Mouse (Mus musculus): ENCODE data around the gene Olfr307. TPM values are rescaled to one million over a fixed set of nuclear protein-coding genes. Genes with fewer than 3 reads are reported as not detected.
"Not testable (repeated sequence)": the region's sequence is repeated elsewhere in the genome, so short reads cannot be mapped to it uniquely, and the experiment has no call there.

Olfr307 gene
- not detected in 3 replicates for total RNA-seq (2017)

DNA sequence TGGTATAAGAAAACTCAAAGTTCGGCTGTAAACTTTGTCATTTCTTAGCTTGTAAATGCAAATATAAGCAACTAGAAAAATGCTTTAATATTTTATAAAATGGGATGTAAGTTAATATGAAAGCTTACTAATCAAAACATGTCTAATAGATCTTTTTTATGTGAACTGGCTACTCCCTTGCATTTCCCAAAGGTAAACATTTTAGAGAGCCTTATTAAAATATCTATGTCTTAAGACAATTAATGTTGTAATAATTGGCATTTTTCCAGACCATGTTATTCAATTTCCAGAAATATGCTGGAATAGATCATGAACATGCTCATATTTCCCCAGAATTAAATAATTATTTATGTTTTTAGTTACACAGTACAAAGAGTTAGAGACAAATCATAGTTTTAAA lies at the start of gene Olfr307:
Olfr307 (minus strand) TSS at position 101 of the 400 bp plus-strand sequence.
- ATAC-seq (replicated peaks; ENCODE audit: insufficient number of reproducible peaks, low FRiP score, low TSS enrichment, poor library complexity, severe bottlenecking): no peak

DNA sequence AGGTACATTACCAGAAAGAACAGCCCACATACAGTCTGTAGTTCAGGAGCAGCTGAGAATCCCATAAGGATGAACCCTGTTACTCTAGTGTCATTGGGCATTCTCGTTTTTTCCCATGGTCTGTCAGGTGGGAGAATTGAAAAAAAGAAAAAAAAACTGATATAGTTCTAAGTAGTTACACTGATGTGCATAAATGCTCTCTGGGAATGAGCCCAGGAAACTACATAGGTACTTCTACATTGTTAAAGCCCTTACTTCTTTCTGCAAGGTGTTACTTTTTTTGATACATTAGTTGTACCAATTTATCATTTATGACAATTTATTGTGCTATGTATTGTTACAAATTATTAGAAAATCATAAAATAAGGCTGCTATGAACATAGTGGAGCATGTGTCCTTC lies 49.2 kb upstream of the Olfr307 start, which contains the start of gene Olfr304:
Olfr304 (minus strand) TSS at position 101 of the 400 bp plus-strand sequence.
- ATAC-seq (replicated peaks; ENCODE audit: insufficient number of reproducible peaks, low FRiP score, low TSS enrichment, poor library complexity, severe bottlenecking): no peak

DNA sequence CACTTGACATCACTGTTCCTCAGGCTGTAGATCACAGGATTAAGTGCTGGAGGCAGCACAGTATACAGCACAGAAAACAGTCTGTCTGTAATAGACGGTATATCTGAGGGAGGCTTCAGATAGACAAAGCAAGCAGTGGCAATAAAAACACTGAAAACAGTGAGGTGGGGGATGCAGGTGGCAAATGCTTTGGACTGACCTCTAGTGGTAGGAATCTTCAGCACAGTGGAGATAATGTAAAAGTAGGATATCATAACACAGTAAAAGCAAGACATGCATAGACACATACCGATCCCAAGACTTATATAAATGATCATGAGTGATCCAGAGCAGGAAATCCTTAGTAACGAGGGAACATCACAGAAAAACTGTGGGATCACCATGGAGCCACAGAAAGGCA lies 48.4 kb upstream of the Olfr307 start:
- no peak for ATAC-seq (replicated peaks; ENCODE audit: insufficient number of reproducible peaks, low FRiP score, low TSS enrichment, poor library complexity, severe bottlenecking)

DNA sequence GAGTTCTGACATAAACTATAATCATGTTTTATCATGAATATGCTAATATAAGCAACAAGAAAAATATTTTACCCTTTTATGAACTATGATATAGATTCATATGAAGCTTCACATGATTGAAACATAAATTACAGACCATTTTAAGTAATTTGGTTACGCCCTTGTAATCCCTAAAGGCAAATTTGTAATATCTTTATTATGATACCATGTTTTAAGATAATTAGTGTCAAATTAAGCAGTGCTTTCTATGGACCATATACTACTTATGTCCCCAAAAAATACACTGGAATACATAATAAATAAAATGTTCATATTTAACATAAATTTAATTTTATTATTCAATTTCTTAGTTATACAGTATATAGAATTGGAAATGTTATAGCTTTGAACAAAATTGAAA lies 29.4 kb upstream of the Olfr307 start, which contains the start of gene Olfr305:
Olfr305 (minus strand) TSS at position 101 of the 400 bp plus-strand sequence.
- no peak for ATAC-seq (replicated peaks; ENCODE audit: insufficient number of reproducible peaks, low FRiP score, low TSS enrichment, poor library complexity, severe bottlenecking)

DNA sequence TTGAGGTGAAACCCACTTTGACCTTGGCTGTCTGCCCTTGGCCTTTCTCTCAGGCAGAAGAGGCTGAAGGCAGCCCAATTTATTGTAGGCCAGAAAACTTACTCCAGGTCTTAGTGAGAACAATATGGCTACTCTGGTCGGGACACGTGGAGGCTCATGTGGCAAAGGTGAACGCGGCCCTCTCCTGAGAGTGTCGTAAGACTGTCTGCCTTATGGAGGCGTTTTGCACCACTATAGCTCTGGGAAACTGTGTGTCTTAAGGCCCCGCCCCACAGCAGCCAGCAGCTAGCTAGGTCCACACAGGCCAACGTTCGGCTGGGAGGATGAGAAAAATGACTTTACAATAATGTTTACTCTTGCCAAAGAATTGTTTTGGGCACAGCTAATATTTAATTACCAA lies 8.9 kb upstream of the Olfr307 start:
- not testable (repeated sequence) for ATAC-seq (replicated peaks; ENCODE audit: insufficient number of reproducible peaks, low FRiP score, low TSS enrichment, poor library complexity, severe bottlenecking)

DNA sequence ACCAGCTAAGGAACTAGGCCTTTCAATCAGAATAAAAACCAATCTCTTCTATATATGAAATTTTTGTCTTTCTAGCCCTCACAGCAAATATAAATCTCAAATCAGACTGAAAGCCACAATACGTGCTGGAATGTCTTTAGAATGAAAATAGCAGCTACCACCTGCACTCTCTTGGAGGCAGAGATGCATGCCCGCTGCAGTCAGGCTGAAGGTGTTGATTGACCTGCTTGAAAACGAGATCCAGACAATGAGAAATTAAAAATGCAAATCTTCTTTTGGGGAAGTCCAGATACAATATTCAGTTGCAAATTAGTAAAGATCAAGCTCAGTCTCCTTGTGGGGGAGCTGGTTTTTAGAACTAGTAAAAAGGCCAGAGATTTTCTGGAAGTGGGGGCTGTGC lies 6.9 kb upstream of the Olfr307 start:
- no peak for ATAC-seq (replicated peaks; ENCODE audit: insufficient number of reproducible peaks, low FRiP score, low TSS enrichment, poor library complexity, severe bottlenecking)

DNA sequence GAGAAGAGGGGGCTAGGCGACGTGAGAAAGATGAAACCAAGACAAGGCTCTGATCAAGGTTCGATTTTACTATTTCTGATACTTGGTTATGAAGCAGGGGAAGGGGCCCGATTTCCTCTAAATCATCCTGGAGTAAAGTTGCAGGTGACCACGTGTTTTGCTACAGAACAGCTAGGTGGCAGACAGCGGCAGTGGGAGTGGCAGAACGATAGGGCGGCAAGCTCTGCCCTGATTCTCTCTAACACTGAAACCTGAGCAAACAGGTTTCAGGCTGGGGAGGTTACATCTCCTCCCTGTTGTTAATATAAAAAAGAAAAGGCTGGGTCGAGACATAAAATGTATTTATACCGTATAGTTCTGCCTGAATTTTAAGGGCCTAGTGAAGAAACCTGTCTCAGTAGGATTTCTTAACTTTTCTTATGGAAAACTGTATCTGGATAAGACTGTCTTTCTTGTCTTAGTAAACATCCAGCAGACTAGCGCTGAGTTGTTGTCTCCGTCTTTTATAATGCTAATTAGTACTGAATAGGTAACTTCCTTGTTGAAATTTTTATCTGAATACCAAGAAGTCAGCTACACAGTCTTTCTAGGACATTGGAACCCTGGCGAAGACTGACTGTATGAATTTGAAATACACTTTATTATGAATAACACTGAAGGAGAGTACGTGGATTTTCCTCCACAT lies 5.6 kb upstream of the Olfr307 start:
- ATAC-seq (replicated peaks; ENCODE audit: insufficient number of reproducible peaks, low FRiP score, low TSS enrichment, poor library complexity, severe bottlenecking): no peak

DNA sequence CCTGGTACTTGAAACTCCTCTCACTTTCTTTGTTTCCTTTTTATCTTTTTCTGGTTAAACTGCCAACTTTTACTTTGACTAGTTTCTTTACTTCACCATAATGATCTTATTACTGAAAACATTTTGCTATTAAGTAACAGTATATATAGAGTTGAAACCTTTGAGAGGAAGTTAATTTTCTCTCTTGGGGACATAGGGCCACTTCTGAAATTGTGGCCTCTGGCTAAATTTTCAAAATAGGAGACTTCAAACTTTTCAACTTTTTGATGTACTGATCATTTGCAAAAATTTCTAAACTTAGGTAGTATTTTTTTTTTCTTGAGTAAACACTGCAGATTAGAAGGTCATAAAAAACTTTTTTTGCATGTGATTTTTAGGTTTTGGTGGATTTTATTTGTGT lies 11.9 kb downstream of the Olfr307 start, which contains the start of gene Olfr308:
Olfr308 (minus strand) TSS at position 101 of the 400 bp plus-strand sequence.
- no peak for ATAC-seq (replicated peaks; ENCODE audit: insufficient number of reproducible peaks, low FRiP score, low TSS enrichment, poor library complexity, severe bottlenecking)

DNA sequence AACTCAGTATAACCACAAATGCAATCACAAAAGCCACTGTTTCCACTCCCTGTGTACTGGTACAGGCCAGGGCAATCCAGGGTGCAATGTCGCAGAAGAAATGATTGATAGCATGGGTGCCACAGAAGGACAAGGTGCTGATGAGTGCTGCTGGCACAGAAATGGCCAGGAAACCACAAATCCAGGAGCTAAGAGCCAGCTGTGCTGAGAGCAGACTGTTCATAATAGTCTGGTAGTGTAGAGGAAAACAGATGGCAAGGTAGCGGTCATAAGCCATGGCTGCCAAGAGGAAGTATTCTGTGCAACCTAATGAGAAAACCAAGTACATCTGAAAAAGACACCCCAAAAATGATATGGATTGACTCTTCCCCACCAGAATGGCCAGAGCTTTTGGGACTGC lies 16.1 kb downstream of the Olfr307 start:
- ATAC-seq (replicated peaks; ENCODE audit: insufficient number of reproducible peaks, low FRiP score, low TSS enrichment, poor library complexity, severe bottlenecking): no peak

DNA sequence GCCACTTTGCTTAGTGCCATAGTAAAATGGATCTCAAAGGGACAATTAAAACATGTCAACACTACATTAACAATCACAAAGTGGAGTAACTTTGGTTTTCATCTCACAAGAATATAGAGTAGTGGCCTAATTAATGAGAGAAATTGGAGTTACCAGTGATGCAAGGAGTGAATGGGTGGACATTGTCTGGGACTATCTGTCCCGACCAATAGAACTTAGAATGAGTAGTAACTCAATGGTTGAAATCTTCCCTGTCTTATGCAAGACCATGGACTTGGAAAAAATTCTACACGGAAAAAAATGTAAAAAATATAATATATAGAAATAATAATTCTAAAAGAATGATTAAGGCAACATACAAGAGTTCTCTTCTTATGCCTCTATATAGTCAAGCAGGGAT lies 23.8 kb downstream of the Olfr307 start, which contains the start of gene Olfr309:
Olfr309 (minus strand) TSS at position 101 of the 400 bp plus-strand sequence.
- no peak for ATAC-seq (replicated peaks; ENCODE audit: insufficient number of reproducible peaks, low FRiP score, low TSS enrichment, poor library complexity, severe bottlenecking)

Other genes starting within 250 kb of the Olfr307 start
- not detected in 3 replicates for gene Vmn2r75, start 165.8 kb downstream of the Olfr307 start, total RNA-seq (2017)
- not detected in 3 replicates for gene Vmn2r76, start 91.3 kb downstream of the Olfr307 start, total RNA-seq (2017)
- not detected in 3 replicates for gene Olfr310, start 60.4 kb downstream of the Olfr307 start, total RNA-seq (2017)
- not detected in 3 replicates for gene Olfr309, start 23.9 kb downstream of the Olfr307 start, total RNA-seq (2017)
- gene Olfr308, start 12.0 kb downstream of the Olfr307 start, total RNA-seq (2017): not detected in 3 replicates
- not detected in 3 replicates for gene Olfr305, start 29.3 kb upstream of the Olfr307 start, total RNA-seq (2017)
- gene Olfr304, start 49.1 kb upstream of the Olfr307 start, total RNA-seq (2017): not detected in 3 replicates
- not detected in 3 replicates for gene Olfr303, start 60.2 kb upstream of the Olfr307 start, total RNA-seq (2017)
- gene Olfr301, start 66.3 kb upstream of the Olfr307 start, total RNA-seq (2017): not detected in 3 replicates
- gene Olfr299, start 122.3 kb upstream of the Olfr307 start, total RNA-seq (2017): 0.21 TPM in 1 of 3 replicates, not detected in the others
- not detected in 3 replicates for gene Olfr298, start 154.9 kb upstream of the Olfr307 start, total RNA-seq (2017)
- gene Olfr297, start 182.4 kb upstream of the Olfr307 start, total RNA-seq (2017): not detected in 3 replicates
- not detected in 3 replicates for gene Olfr295, start 246.3 kb upstream of the Olfr307 start, total RNA-seq (2017)